Mouse (Mus musculus): ENCODE results near the gene Tob1.

DNA sequence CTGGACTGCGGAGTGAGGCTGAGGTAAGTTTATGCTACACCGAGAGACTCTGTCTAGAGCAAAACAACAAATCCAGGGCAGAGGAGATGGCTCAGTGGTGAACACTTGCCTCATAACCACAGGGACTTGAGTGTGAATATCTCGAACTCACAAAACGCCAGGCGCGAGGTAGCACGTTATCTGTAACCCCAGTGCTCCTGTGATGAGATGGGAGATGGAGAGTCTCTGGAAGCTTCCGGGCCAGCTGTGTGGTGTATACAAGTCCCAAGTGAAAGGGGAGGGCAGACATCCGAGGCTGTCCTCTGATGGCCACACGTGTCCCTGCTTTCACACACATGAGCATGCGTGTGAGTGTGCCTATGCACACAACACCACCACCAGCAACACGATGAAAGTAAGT lies 23.1 kb downstream of the Tob1 start:
- no peak for TF ChIP-seq POLR2A (IDR thresholded peaks at IDR 0.05; ENCODE audit: low read depth, low read length)
- no peak for TF ChIP-seq CTCF (IDR thresholded peaks at IDR 0.05; ENCODE audit: extremely low read depth, insufficient read depth, insufficient read length, insufficient replicate concordance)
